Mouse (Mus musculus) liver, embryonic 14 days (tissue): ENCODE measurements around the gene Zap70. TPM values are rescaled to one million over a fixed set of nuclear protein-coding genes. Genes with fewer than 3 reads are reported as not detected.

ENCODE experiments used
- polyA plus RNA-seq: library from polyadenylated mRNA; depleted of rRNA; stranded (reverse); fragments of >200 nt; gene quantifications from 2 replicates; pipeline ENCODE4 v1.2.3, GENCODE M21; 2012; rRNA removed

Zap70 gene
- 0.05 TPM in 2 replicates for polyA plus RNA-seq

GRCm38 (mm10) chr1:36761568-36761967 lies at the start of gene Zap70:
Zap70 (plus strand) TSS chr1:36761798.

GRCm38 (mm10) chr1:36714311-36714710 lies 47.3 kb upstream of the Zap70 start, which contains the start of gene Actr1b:
Actr1b (minus strand) TSS chr1:36714422.

Other genes with a start within 250 kb of the Zap70 start
- 3.1 TPM in 2 replicates for gene Cnnm3, start 249.9 kb upstream of the Zap70 start, polyA plus RNA-seq
- gene Ankrd23, start 224.9 kb upstream of the Zap70 start, polyA plus RNA-seq: 2.4 and 2.8 TPM in 2 replicates
- gene Gm42417, start 222.4 kb upstream of the Zap70 start, polyA plus RNA-seq: 0.02 TPM in 1 of 2 replicates, not detected in the other
- 3.3 and 3.8 TPM in 2 replicates for gene Ankrd39, start 214.4 kb upstream of the Zap70 start, polyA plus RNA-seq
- 2.4 and 2.6 TPM in 2 replicates for gene Sema4c, start 203.4 kb upstream of the Zap70 start, polyA plus RNA-seq
- gene Fam178b, start 78.6 kb upstream of the Zap70 start, polyA plus RNA-seq: 0.08 TPM in 2 replicates
- gene Cox5b, start 70.3 kb upstream of the Zap70 start, polyA plus RNA-seq: 272 and 285 TPM in 2 replicates
- 0.02 TPM in 1 of 2 replicates, not detected in the other for gene 4933424G06Rik, start 51.6 kb upstream of the Zap70 start, polyA plus RNA-seq
- gene Actr1b, start 47.4 kb upstream of the Zap70 start, polyA plus RNA-seq: 24.2 and 27.5 TPM in 2 replicates
- gene Tmem131, start 181.9 kb downstream of the Zap70 start, polyA plus RNA-seq: 14.1 and 16.6 TPM in 2 replicates